Mouse (Mus musculus) inflammation-experienced regulatory T-cells (primary cell): ENCODE data around the gene Smyd1. TPM values are rescaled to one million over a fixed set of nuclear protein-coding genes. Genes with fewer than 3 reads are reported as not detected.

Experiments
- polyA plus RNA-seq, 2 experiments: library from polyadenylated mRNA; unstranded; fragments of 100-300 nt; shearing (Covaris generic); gene quantifications; one replicate each; pipeline ENCODE4 v1.2.1; 2017

Gene Smyd1
- polyA plus RNA-seq = 1 to 10 TPM in 1 of 2 experiments, not detected in 1; 1.7 TPM

GRCm38 (mm10) chr6:71321826-71322283 is at the start of gene Smyd1:
Gene Smyd1 (minus strand): TSS chr6:71322233.

GRCm38 (mm10) chr6:71322491-71322921 is 473 bp upstream of the Smyd1 start, which contains the start of gene Cd8b1:
Gene Cd8b1 (plus strand): TSS chr6:71322788.

GRCm38 (mm10) chr6:71271389-71272315 is 50.4 kb downstream of the Smyd1 start, which contains the start of gene Krcc1:
Gene Krcc1 (plus strand): TSS chr6:71271677.

GRCm38 (mm10) chr6:71199612-71200011 is 122.4 kb downstream of the Smyd1 start, which contains the start of gene Fabp1:
Gene Fabp1 (plus strand): TSS chr6:71199827.

Other genes starting within 250 kb of the Smyd1 start
- gene Thnsl2, start 177.8 kb downstream of the Smyd1 start, polyA plus RNA-seq = 1 to 10 TPM; 1.9 to 3.2 TPM
- gene Fabp1, start 122.4 kb downstream of the Smyd1 start, polyA plus RNA-seq = 1 to 10 TPM in 1 of 2 experiments, not detected in 1; 1.1 TPM
- gene Krcc1, start 50.6 kb downstream of the Smyd1 start, polyA plus RNA-seq = 100 to 1,000 TPM in 1 of 2 experiments, 10 to 100 TPM in 1; 87.1 to 106 TPM
- gene Cd8b1, start 555 bp upstream of the Smyd1 start, polyA plus RNA-seq = 10 to 100 TPM; 16.1 to 19.5 TPM
- gene Cd8a, start 51.2 kb upstream of the Smyd1 start, polyA plus RNA-seq = under 1 TPM; 0.45 to 0.81 TPM
- 10 to 100 TPM; 32.1 to 38.0 TPM for gene Rmnd5a, start 118.4 kb upstream of the Smyd1 start, polyA plus RNA-seq
- 10 to 100 TPM; 21.8 to 27.9 TPM for gene Rnf103, start 171.7 kb upstream of the Smyd1 start, polyA plus RNA-seq
- gene Chmp3, start 221.6 kb upstream of the Smyd1 start, polyA plus RNA-seq = 10 to 100 TPM; 67.2 to 72.9 TPM